Mouse (Mus musculus): ENCODE measurements around the gene Rims4. TPM values are rescaled to one million over a fixed set of nuclear protein-coding genes. Genes with fewer than 3 reads are reported as not detected.

The Rims4 gene
- polyA plus RNA-seq, 1 experiment: not detected

- TF ChIP-seq TAL1 (IDR thresholded peaks at IDR 0.05; ENCODE audit: low read length) (no peak), GATA1 (IDR thresholded peaks at IDR 0.05; ENCODE audit: low read length) (no peak)
- no peaks in the 10 kb centered on the region for H3K9me3 ChIP-seq (ENCODE audit: control insufficient read depth, low read length)
- H3K4me1 ChIP-seq (ENCODE audit: control insufficient read depth): no peaks in the 10 kb centered on the region
- peaks cover 59% of the 10 kb centered on the region for H3K27me3 ChIP-seq (ENCODE audit: control insufficient read depth)
- H3K4me3 ChIP-seq (replicated peaks): no peak overlapping the region
- no peaks in the 10 kb centered on the region for H3K36me3 ChIP-seq (ENCODE audit: control insufficient read depth)
Measured at GRCm38 (mm10) chr2:163915294-163915791, 3.1 kb downstream of the Rims4 start.

- TF ChIP-seq TAL1 (IDR thresholded peaks at IDR 0.05; ENCODE audit: low read length) (no peak), GATA1 (IDR thresholded peaks at IDR 0.05; ENCODE audit: low read length) (no peak)
- H3K36me3 ChIP-seq (ENCODE audit: control insufficient read depth): no peaks in the 10 kb centered on the region
Measured at GRCm38 (mm10) chr2:163914107-163914506, 4.4 kb downstream of the Rims4 start.

GRCm38 (mm10) chr2:163913704-163914103 lies 4.8 kb downstream of the Rims4 start:
- TF ChIP-seq GATA1 (IDR thresholded peaks at IDR 0.05; ENCODE audit: low read length) (no peak), TAL1 (IDR thresholded peaks at IDR 0.05; ENCODE audit: low read length) (no peak)
- peaks cover 43% of the 10 kb centered on the region for H3K27me3 ChIP-seq (ENCODE audit: control insufficient read depth)
- no peaks in the 10 kb centered on the region for H3K9me3 ChIP-seq (ENCODE audit: control insufficient read depth, low read length)
- H3K4me3 ChIP-seq (replicated peaks): no peak overlapping the region
- no peaks in the 10 kb centered on the region for H3K36me3 ChIP-seq (ENCODE audit: control insufficient read depth)
- H3K4me1 ChIP-seq (ENCODE audit: control insufficient read depth): no peaks in the 10 kb centered on the region

More at GRCm38 (mm10) chr2:163914107-163914506, 4.4 kb downstream of the Rims4 start:
- peaks cover 47% of the 10 kb centered on the region for H3K27me3 ChIP-seq (ENCODE audit: control insufficient read depth)
- no peaks in the 10 kb centered on the region for H3K4me1 ChIP-seq (ENCODE audit: control insufficient read depth)
- H3K4me3 ChIP-seq (replicated peaks): no peak overlapping the region
- H3K9me3 ChIP-seq (ENCODE audit: control insufficient read depth, low read length): no peaks in the 10 kb centered on the region

DNA sequence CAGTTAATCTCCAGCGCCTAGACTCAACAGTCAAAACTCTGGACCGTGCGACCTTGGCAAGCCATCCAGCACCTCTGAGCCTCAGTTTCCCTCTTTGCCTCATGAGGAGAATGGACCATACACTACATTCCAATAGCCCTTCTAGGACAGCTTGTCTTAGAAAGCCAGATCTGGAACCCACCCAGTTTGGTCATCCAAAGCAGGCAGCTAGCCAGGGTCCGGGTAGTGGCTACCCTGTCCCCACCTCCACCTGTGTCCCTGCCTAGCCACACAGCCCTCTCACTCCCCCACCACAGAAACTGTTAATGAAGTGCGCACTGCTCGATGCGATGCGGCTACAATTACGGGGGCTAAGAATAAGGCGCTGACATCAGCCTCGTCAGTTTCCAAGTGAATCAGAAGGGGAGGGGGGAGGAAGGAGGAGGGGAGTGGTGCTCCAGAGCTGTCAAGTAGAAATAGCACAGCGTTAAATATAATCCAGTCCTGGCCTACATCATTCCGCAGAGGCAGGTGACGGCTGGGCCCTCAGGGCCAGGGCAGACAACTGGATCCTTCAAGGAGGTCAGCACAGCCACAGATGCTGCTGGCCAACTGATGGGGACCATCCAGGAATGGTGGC lies 6.5 kb downstream of the Rims4 start:
- H3K9me3 ChIP-seq (ENCODE audit: control insufficient read depth, low read length): no peaks in the 10 kb centered on the region
- H3K27me3 ChIP-seq (ENCODE audit: control insufficient read depth): peaks cover 26% of the 10 kb centered on the region
- H3K4me3 ChIP-seq (replicated peaks): no peak overlapping the region
- H3K36me3 ChIP-seq (ENCODE audit: control insufficient read depth): no peaks in the 10 kb centered on the region
- TF ChIP-seq TAL1 (IDR thresholded peaks at IDR 0.05; ENCODE audit: low read length) (no peak), GATA1 (IDR thresholded peaks at IDR 0.05; ENCODE audit: low read length) (no peak)
- H3K4me1 ChIP-seq (ENCODE audit: control insufficient read depth): no peaks in the 10 kb centered on the region

GRCm38 (mm10) chr2:163909604-163910003 lies 8.9 kb downstream of the Rims4 start:
- Histone ChIP-seq H3K4me3 (replicated peaks) (no peak overlapping the region), H3K27me3 (ENCODE audit: control insufficient read depth) (peaks cover 10% of the 10 kb centered on the region), H3K4me1 (ENCODE audit: control insufficient read depth) (no peaks in the 10 kb centered on the region), H3K9me3 (ENCODE audit: control insufficient read depth, low read length) (no peaks in the 10 kb centered on the region), H3K36me3 (ENCODE audit: control insufficient read depth) (no peaks in the 10 kb centered on the region)
- TF ChIP-seq TAL1 (IDR thresholded peaks at IDR 0.05; ENCODE audit: low read length): no peak
- TF ChIP-seq GATA1 (IDR thresholded peaks at IDR 0.05; ENCODE audit: low read length): no peak

DNA sequence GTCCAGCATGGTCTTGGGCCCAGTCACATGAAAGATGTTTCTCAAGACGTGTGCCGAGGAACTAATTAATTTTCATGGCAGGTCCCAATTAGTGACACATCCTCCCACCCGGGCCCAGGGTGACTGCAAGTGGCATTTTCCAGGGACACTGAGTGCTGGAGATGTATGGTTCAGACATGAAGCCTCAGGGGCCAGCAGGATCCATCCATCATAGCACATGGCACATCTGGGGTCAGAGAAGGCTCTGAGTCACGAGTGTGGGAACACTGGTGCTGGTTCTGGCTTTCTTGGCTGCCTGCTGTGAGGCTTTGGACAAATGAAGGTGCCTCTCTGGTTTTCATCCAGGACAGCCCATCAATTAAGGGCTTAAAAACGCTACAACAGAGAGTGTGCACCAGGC lies 11.4 kb downstream of the Rims4 start:
- Histone ChIP-seq H3K27me3 (ENCODE audit: control insufficient read depth) (no peaks in the 10 kb centered on the region), H3K9me3 (ENCODE audit: control insufficient read depth, low read length) (no peaks in the 10 kb centered on the region), H3K4me3 (replicated peaks) (no peak overlapping the region), H3K36me3 (ENCODE audit: control insufficient read depth) (no peaks in the 10 kb centered on the region), H3K4me1 (ENCODE audit: control insufficient read depth) (no peaks in the 10 kb centered on the region)
- no peak for TF ChIP-seq TAL1 (IDR thresholded peaks at IDR 0.05; ENCODE audit: low read length)
- no peak for TF ChIP-seq GATA1 (IDR thresholded peaks at IDR 0.05; ENCODE audit: low read length)

DNA sequence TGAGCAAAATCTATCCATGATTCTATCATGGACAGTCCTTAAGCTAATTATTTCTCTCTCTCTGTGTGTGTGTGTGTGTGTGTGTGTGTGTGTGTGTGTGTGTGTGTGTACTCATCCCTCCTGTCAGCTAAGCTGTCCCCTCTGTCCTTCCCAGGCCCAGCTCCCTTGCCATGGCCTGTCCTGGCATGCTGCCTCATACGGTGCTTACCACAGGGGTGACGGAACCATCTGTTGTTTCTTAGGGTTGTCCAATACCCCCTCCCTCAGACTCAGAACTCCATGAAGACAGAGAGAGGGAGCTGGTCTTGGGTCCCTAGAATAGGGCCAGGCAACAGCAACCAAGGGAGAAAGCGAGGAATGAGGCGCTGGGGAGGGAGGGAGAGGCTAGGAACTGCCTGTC lies 14.2 kb downstream of the Rims4 start:
- no peaks in the 10 kb centered on the region for H3K27me3 ChIP-seq (ENCODE audit: control insufficient read depth)
- H3K4me1 ChIP-seq (ENCODE audit: control insufficient read depth): no peaks in the 10 kb centered on the region
- no peaks in the 10 kb centered on the region for H3K36me3 ChIP-seq (ENCODE audit: control insufficient read depth)
- TF ChIP-seq TAL1 (IDR thresholded peaks at IDR 0.05; ENCODE audit: low read length): no peak
- no peak for TF ChIP-seq GATA1 (IDR thresholded peaks at IDR 0.05; ENCODE audit: low read length)
- no peaks in the 10 kb centered on the region for H3K9me3 ChIP-seq (ENCODE audit: control insufficient read depth, low read length)
- H3K4me3 ChIP-seq (replicated peaks): no peak overlapping the region

DNA sequence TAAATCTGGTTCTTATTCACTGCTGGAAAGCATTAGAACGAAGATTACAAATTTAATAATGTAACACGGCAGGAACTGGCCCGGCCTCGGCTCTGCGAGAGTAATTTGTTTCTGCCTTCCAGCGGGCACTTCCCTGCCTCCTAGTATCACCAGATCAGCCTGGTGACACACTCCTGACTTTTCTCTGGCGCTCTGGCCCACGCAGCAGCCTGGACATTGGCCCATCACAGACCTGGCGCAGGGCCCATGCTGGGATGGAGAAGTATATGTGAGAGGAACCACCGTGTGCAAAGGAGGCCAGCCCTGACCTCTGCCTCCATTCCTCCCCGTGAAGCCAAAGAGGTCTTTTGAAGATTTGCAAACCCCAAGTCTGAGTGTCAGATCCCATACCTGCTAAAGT lies 15.0 kb downstream of the Rims4 start:
- no peaks in the 10 kb centered on the region for H3K4me1 ChIP-seq (ENCODE audit: control insufficient read depth)
- no peaks in the 10 kb centered on the region for H3K36me3 ChIP-seq (ENCODE audit: control insufficient read depth)
- H3K4me3 ChIP-seq (replicated peaks): no peak overlapping the region
- TF ChIP-seq GATA1 (IDR thresholded peaks at IDR 0.05; ENCODE audit: low read length): no peak
- H3K27me3 ChIP-seq (ENCODE audit: control insufficient read depth): no peaks in the 10 kb centered on the region
- H3K9me3 ChIP-seq (ENCODE audit: control insufficient read depth, low read length): no peaks in the 10 kb centered on the region

GRCm38 (mm10) chr2:163902448-163902847 lies 16.0 kb downstream of the Rims4 start:
- no peak for TF ChIP-seq TAL1 (IDR thresholded peaks at IDR 0.05; ENCODE audit: low read length)
- no peak for TF ChIP-seq GATA1 (IDR thresholded peaks at IDR 0.05; ENCODE audit: low read length)
- Histone ChIP-seq H3K27me3 (ENCODE audit: control insufficient read depth) (no peaks in the 10 kb centered on the region), H3K4me3 (replicated peaks) (no peak overlapping the region), H3K9me3 (ENCODE audit: control insufficient read depth, low read length) (no peaks in the 10 kb centered on the region), H3K36me3 (ENCODE audit: control insufficient read depth) (no peaks in the 10 kb centered on the region), H3K4me1 (ENCODE audit: control insufficient read depth) (no peaks in the 10 kb centered on the region)

DNA sequence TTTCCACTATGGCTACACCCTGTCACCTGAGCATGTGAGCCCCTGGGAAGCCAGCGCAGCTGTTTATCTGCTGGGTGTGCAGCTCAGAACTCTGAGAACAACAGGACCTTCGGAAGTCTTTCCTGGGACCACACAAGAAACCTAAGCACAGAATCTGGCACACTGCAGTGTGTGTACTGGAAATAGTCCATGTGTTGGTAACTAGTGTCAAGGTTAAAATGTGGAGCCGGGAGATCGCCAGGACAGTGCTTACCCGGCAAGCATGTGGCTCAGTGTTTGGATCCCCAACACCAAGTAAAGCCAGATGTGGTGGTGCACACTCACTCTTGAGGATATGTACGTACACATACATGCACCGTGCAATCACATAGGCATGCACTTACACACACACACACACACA lies 17.4 kb downstream of the Rims4 start:
- TF ChIP-seq TAL1 (IDR thresholded peaks at IDR 0.05; ENCODE audit: low read length) (no peak), GATA1 (IDR thresholded peaks at IDR 0.05; ENCODE audit: low read length) (no peak)
- Histone ChIP-seq H3K4me3 (replicated peaks) (no peak overlapping the region), H3K36me3 (ENCODE audit: control insufficient read depth) (no peaks in the 10 kb centered on the region), H3K27me3 (ENCODE audit: control insufficient read depth) (no peaks in the 10 kb centered on the region), H3K9me3 (ENCODE audit: control insufficient read depth, low read length) (no peaks in the 10 kb centered on the region), H3K4me1 (ENCODE audit: control insufficient read depth) (no peaks in the 10 kb centered on the region)

Data from erythroblast, embryonic 14.5 days (primary cell).